Mouse (Mus musculus): ENCODE measurements at regions not wholly inside any gene's neighbourhood (a gene's known extent, or its start where the extent isn't known, plus 50 kb on each side); places are given as distances from the start of the nearest gene placed in this dataset.

GRCm38 (mm10) chr16:9339456-9339855 is 509.6 kb downstream of the 1810013L24Rik start:
- no peak for DNase-seq (ENCODE audit: low spot score in 2 of 2)

GRCm38 (mm10) chr16:9341245-9341644 is 511.3 kb downstream of the 1810013L24Rik start:
- no peak for DNase-seq (ENCODE audit: low spot score in 2 of 2)

- no peak for DNase-seq (ENCODE audit: low spot score in 2 of 2)
These were observed 523.9 kb downstream of the 1810013L24Rik start for GRCm38 (mm10) chr16:9353811-9354210.

GRCm38 (mm10) chr16:9354331-9355030 is 524.6 kb downstream of the 1810013L24Rik start:
- DNase-seq (ENCODE audit: low spot score in 2 of 2): no peak

GRCm38 (mm10) chr16:9358651-9359050 is 528.8 kb downstream of the 1810013L24Rik start:
- no peak for DNase-seq (ENCODE audit: low spot score in 2 of 2)

GRCm38 (mm10) chr16:9359399-9360135 is 529.7 kb downstream of the 1810013L24Rik start:
- no peak for DNase-seq (ENCODE audit: low spot score in 2 of 2)

GRCm38 (mm10) chr16:9360741-9361255 is 530.9 kb downstream of the 1810013L24Rik start:
- peak in 1 of 2 experiments; percentile 16 for DNase-seq (ENCODE audit: low spot score in 2 of 2)

- DNase-seq (ENCODE audit: low spot score in 2 of 2): no peak
These were observed 532.2 kb downstream of the 1810013L24Rik start for GRCm38 (mm10) chr16:9362116-9362515.

GRCm38 (mm10) chr16:9364105-9364504 is 534.2 kb downstream of the 1810013L24Rik start:
- DNase-seq (ENCODE audit: low spot score in 2 of 2): no peak

- no peak for DNase-seq (ENCODE audit: low spot score in 2 of 2)
These were observed 561.1 kb downstream of the 1810013L24Rik start for GRCm38 (mm10) chr16:9390986-9391385.

- no peak for DNase-seq (ENCODE audit: low spot score in 2 of 2)
These were observed 574.8 kb downstream of the 1810013L24Rik start for GRCm38 (mm10) chr16:9404736-9405135.

GRCm38 (mm10) chr16:9408196-9408595 is 578.3 kb downstream of the 1810013L24Rik start:
- DNase-seq (ENCODE audit: low spot score in 2 of 2): no peak

GRCm38 (mm10) chr16:9430509-9430908 is 564.9 kb downstream of the Grin2a start:
- no peak for DNase-seq (ENCODE audit: low spot score in 2 of 2)

GRCm38 (mm10) chr16:9439300-9439856 is 556.0 kb downstream of the Grin2a start:
- DNase-seq (ENCODE audit: low spot score in 2 of 2): no peak

GRCm38 (mm10) chr16:9439891-9440290 is 555.5 kb downstream of the Grin2a start:
- no peak for DNase-seq (ENCODE audit: low spot score in 2 of 2)

GRCm38 (mm10) chr16:9452058-9452457 is 543.3 kb downstream of the Grin2a start:
- no peak for DNase-seq (ENCODE audit: low spot score in 2 of 2)

GRCm38 (mm10) chr16:9457574-9457973 is 537.8 kb downstream of the Grin2a start:
- DNase-seq (ENCODE audit: low spot score in 2 of 2): no peak

GRCm38 (mm10) chr16:9462497-9462896 is 532.9 kb downstream of the Grin2a start:
- DNase-seq (ENCODE audit: low spot score in 2 of 2): no peak

GRCm38 (mm10) chr16:9469394-9469793 is 526.0 kb downstream of the Grin2a start:
- DNase-seq (ENCODE audit: low spot score in 2 of 2): no peak

GRCm38 (mm10) chr16:9485291-9485690 is 510.1 kb downstream of the Grin2a start:
- DNase-seq (ENCODE audit: low spot score in 2 of 2): no peak

- DNase-seq (ENCODE audit: low spot score in 2 of 2): no peak
These were observed 497.1 kb downstream of the Grin2a start for GRCm38 (mm10) chr16:9498301-9498700.

GRCm38 (mm10) chr16:9501713-9502112 is 493.6 kb downstream of the Grin2a start:
- peak in 1 of 2 experiments; percentile 11 for DNase-seq (ENCODE audit: low spot score in 2 of 2)

GRCm38 (mm10) chr16:9509666-9510065 is 485.7 kb downstream of the Grin2a start:
- DNase-seq (ENCODE audit: low spot score in 2 of 2): no peak
